Mouse (Mus musculus) testis, postnatal 14 days (tissue): ENCODE results near the gene Fam71d.

Source experiments
- DNase-seq: peaks from one replicate; pipeline ENCODE4 v3.0.0; 2021; ENCODE audit warnings: low spot score

Fam71d gene

GRCm38 (mm10) chr12:78773211-78773610 is 81.9 kb downstream of the Fam71d start:
- no peak for DNase-seq

- no peak for DNase-seq
These were observed 86.6 kb downstream of the Fam71d start for GRCm38 (mm10) chr12:78777916-78778315.

- no peak for DNase-seq
These were observed 87.2 kb downstream of the Fam71d start for GRCm38 (mm10) chr12:78778423-78779067.
